Mouse (Mus musculus) kidney, embryonic 15.5 days (tissue): ENCODE results near the gene Gm5152. TPM values are rescaled to one million over a fixed set of nuclear protein-coding genes. Genes with fewer than 3 reads are reported as not detected.
"Not testable (repeated sequence)": the region's sequence is repeated elsewhere in the genome, so short reads cannot be mapped to it uniquely, and the experiment has no call there.

Source experiments
- ATAC-seq: fragments of 200-750 bp; cut with Nextera tagmentation; replicated peaks from 2 replicates; pipeline ENCODE4 v1.8.0; 2017; ENCODE audit warnings: moderate TSS enrichment; ENCODE audit not compliant: low FRiP score
- H3K27ac ChIP-seq: fragments of 300-500 bp; sonication (generic); 2 replicates; pipeline ENCODE4 v1.5.1; 2015; ENCODE audit warnings: mild to moderate bottlenecking, inconsistent platforms
- H3K27me3 ChIP-seq: fragments of 300-500 bp; sonication (generic); 2 replicates; pipeline ENCODE4 v1.6.1; 2015; ENCODE audit warnings: inconsistent platforms
- H3K36me3 ChIP-seq: fragments of 300-500 bp; sonication (generic); 2 replicates; pipeline ENCODE4 v1.6.1; 2015; ENCODE audit warnings: inconsistent platforms
- H3K4me1 ChIP-seq: fragments of 300-500 bp; sonication (generic); 2 replicates; pipeline ENCODE4 v1.6.1; 2015; ENCODE audit warnings: inconsistent platforms
- H3K4me2 ChIP-seq: fragments of 300-500 bp; sonication (generic); 2 replicates; pipeline ENCODE4 v1.6.1; 2015; ENCODE audit warnings: moderate library complexity, mild to moderate bottlenecking, inconsistent platforms
- H3K4me3 ChIP-seq: fragments of 300-500 bp; sonication (generic); replicated peaks from 2 replicates; pipeline ENCODE4 v1.5.1; 2015; ENCODE audit warnings: mild to moderate bottlenecking, inconsistent platforms
- H3K9ac ChIP-seq: fragments of 300-500 bp; sonication (generic); 2 replicates; pipeline ENCODE4 v1.6.1; 2015; ENCODE audit warnings: mild to moderate bottlenecking, inconsistent platforms
- H3K9me3 ChIP-seq: fragments of 300-500 bp; sonication (generic); replicated peaks from 2 replicates; pipeline ENCODE4 v1.6.1; 2016; ENCODE audit warnings: inconsistent platforms
- WGBS: fragments of 180-500 bp; shearing (Covaris S2); methylation state at CpG from one replicate; pipeline ENCODE4 v1.1.7; 2015; ENCODE audit warnings: mixed read lengths; 5-methylcytosine and 5-hydroxymethylcytosine counted together
- polyA plus RNA-seq: library from polyadenylated mRNA; unstranded; fragments of >200 nt; fragmentation: Nextera tagmentation; extraction: Ambion mirVana; gene quantifications from 2 replicates; pipeline ENCODE4 v1.2.1, GENCODE M21; 2015

The Gm5152 gene
- polyA plus RNA-seq = not detected in 2 replicates

- H3K4me1 ChIP-seq, H3K27me3 ChIP-seq: not testable (repeated sequence)
- WGBS = no CpG with 5 or more reads among the region's 1 CpGs
Observed at GRCm38 (mm10) chr5:10246426-10246825, at the start of gene Gm5152. Gene Gm5152, minus strand, starts transcription at chr5:10246526.

GRCm38 (mm10) chr5:10254768-10255167, 8.4 kb upstream of the Gm5152 start:
- H3K27ac ChIP-seq, H3K9me3 ChIP-seq, H3K9ac ChIP-seq, H3K4me1 ChIP-seq, H3K4me2 ChIP-seq, H3K4me3 ChIP-seq, ATAC-seq, H3K36me3 ChIP-seq, H3K27me3 ChIP-seq: not testable (repeated sequence)
- WGBS = 84% methylated on average over 1 of the region's 1 CpGs

More at GRCm38 (mm10) chr5:10246426-10246825, at the start of gene Gm5152:
- not testable (repeated sequence) for H3K9me3 ChIP-seq, H3K27ac ChIP-seq, H3K36me3 ChIP-seq, ATAC-seq, H3K4me2 ChIP-seq, H3K9ac ChIP-seq, H3K4me3 ChIP-seq

- not testable (repeated sequence) for ATAC-seq
Observed at GRCm38 (mm10) chr5:10245770-10246169, 556 bp downstream of the Gm5152 start.

GRCm38 (mm10) chr5:10240436-10240835, 5.9 kb downstream of the Gm5152 start:
- H3K4me3 ChIP-seq, H3K36me3 ChIP-seq, H3K27me3 ChIP-seq, H3K9ac ChIP-seq, ATAC-seq, H3K9me3 ChIP-seq, H3K27ac ChIP-seq, H3K4me2 ChIP-seq, H3K4me1 ChIP-seq: not testable (repeated sequence)
- WGBS = 82% methylated on average over 3 of the region's 3 CpGs

More at GRCm38 (mm10) chr5:10245770-10246169, 556 bp downstream of the Gm5152 start:
- not testable (repeated sequence) for H3K4me2 ChIP-seq, H3K27ac ChIP-seq, H3K9me3 ChIP-seq, H3K9ac ChIP-seq, H3K4me1 ChIP-seq, H3K36me3 ChIP-seq, H3K27me3 ChIP-seq, H3K4me3 ChIP-seq

GRCm38 (mm10) chr5:10220317-10220716, 26.0 kb downstream of the Gm5152 start:
- Histone ChIP-seq H3K4me3 (no peak overlapping the region), H3K36me3 (no peaks in the 10 kb centered on the region), H3K4me2 (no peak overlapping the region), H3K9ac (no peak overlapping the region), H3K9me3 (no peaks in the 10 kb centered on the region), H3K27me3 (no peaks in the 10 kb centered on the region), H3K27ac (no peak overlapping the region), H3K4me1 (no peaks in the 10 kb centered on the region)
- ATAC-seq = no peak

GRCm38 (mm10) chr5:10203067-10203466, 43.3 kb downstream of the Gm5152 start:
- Histone ChIP-seq H3K9ac (no peak overlapping the region), H3K4me2 (no peak overlapping the region), H3K4me1 (no peaks in the 10 kb centered on the region), H3K36me3 (no peaks in the 10 kb centered on the region), H3K4me3 (no peak overlapping the region), H3K27ac (no peak overlapping the region), H3K9me3 (no peaks in the 10 kb centered on the region), H3K27me3 (no peaks in the 10 kb centered on the region)
- ATAC-seq = no peak
- 87% methylated on average over 1 of the region's 1 CpGs for WGBS

- no peak for ATAC-seq
- H3K27ac ChIP-seq = no peak overlapping the region
- H3K4me3 ChIP-seq = no peak overlapping the region
- no peak overlapping the region for H3K4me2 ChIP-seq
- no peak overlapping the region for H3K9ac ChIP-seq
- WGBS = 67% methylated on average over 1 of the region's 1 CpGs
- H3K9me3 ChIP-seq = no peaks in the 10 kb centered on the region
- no peaks in the 10 kb centered on the region for H3K4me1 ChIP-seq
- no peaks in the 10 kb centered on the region for H3K36me3 ChIP-seq
- no peaks in the 10 kb centered on the region for H3K27me3 ChIP-seq
Observed at GRCm38 (mm10) chr5:10196880-10197279, 49.4 kb downstream of the Gm5152 start.
